Mouse (Mus musculus) bone marrow, adult 2 months (tissue): ENCODE measurements at regions not wholly inside any gene's neighbourhood (a gene's known extent, or its start where the extent isn't known, plus 50 kb on each side); places are given as distances from the start of the nearest gene placed in this dataset.

Source experiments
- CTCF ChIP-seq: fragments of 200-500 bp; IDR thresholded peaks from 2 replicates; pipeline ENCODE4 v1.5.1; 2011; ENCODE audit warnings: low read length, control low read depth; ENCODE audit not compliant: control insufficient read depth, insufficient read depth
- POLR2A ChIP-seq: fragments of 200-500 bp; IDR thresholded peaks from 2 replicates; pipeline ENCODE4 v1.6.1; 2011; ENCODE audit warnings: low read depth, mild to moderate bottlenecking, control low read depth, low read length, borderline replicate concordance; ENCODE audit not compliant: control insufficient read depth

DNA sequence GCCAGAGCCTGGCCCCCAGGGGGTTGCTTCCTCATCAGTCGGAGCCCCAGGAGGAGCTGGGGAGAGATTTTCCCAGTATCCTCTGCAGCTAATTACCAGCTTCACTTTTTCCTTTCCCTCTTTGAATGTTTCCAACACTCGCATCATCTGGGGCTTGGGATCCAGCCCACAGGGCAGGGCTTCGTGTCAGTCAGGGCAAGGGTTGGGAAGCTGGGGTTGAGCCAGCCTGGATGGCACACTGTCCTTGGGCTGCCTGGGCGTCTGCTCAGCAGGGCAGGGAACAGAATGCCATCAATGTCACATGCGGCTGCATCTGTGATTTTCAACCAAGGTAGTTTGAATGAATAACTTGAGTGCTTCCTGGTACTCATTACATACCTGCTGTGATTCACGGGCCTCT is 52.4 kb upstream of the Tle3 start:
- TF ChIP-seq CTCF (no peak), POLR2A (no peak)
